Mouse (Mus musculus) erythroblast, embryonic 14.5 days (primary cell): ENCODE results near the gene Pf4.

Source experiments
- GATA1 ChIP-seq: IDR thresholded peaks from 2 replicates; pipeline ENCODE4 v1.6.1; 2012; ENCODE audit warnings: low read length, inconsistent platforms, mixed read lengths
- TAL1 ChIP-seq: IDR thresholded peaks from 3 replicates; pipeline ENCODE4 v1.6.1; 2012; ENCODE audit warnings: low read length, inconsistent platforms, mixed read lengths

- TF ChIP-seq GATA1 (no peak), TAL1 (no peak)
Observed at GRCm38 (mm10) chr5:90807176-90807950, 35.1 kb downstream of the Pf4 start.
